Mouse (Mus musculus) myocyte (in vitro differentiated cells): ENCODE results near the gene Ptprm. TPM values are rescaled to one million over a fixed set of nuclear protein-coding genes. Genes with fewer than 3 reads are reported as not detected.

Source experiments
- H3K27me3 ChIP-seq: one replicate; pipeline ENCODE4 v1.6.1; 2011; ENCODE audit not compliant: control insufficient read depth, insufficient read depth, insufficient read length
- H3K36me3 ChIP-seq: one replicate; pipeline ENCODE4 v1.6.1; 2011; ENCODE audit not compliant: control insufficient read depth, insufficient read depth
- H3K4me2 ChIP-seq: one replicate; pipeline ENCODE4 v1.6.1; 2011; ENCODE audit warnings: low read depth, control low read depth
- H3K4me3 ChIP-seq: one replicate; pipeline ENCODE4 v1.5.1; 2011; ENCODE audit warnings: mild to moderate bottlenecking, control low read depth, moderate library complexity
- H3K79me2 ChIP-seq: one replicate; pipeline ENCODE4 v1.6.1; 2011; ENCODE audit not compliant: control insufficient read depth, insufficient read depth
- H3ac ChIP-seq: one replicate; pipeline ENCODE4 v1.6.1; 2011; ENCODE audit not compliant: control insufficient read depth, insufficient read length
- CEBPB ChIP-seq: IDR thresholded peaks from 2 replicates; pipeline ENCODE4 v1.6.1; 2011; ENCODE audit warnings: mild to moderate bottlenecking, moderate library complexity; ENCODE audit not compliant: poor library complexity, insufficient read depth, severe bottlenecking
- E2F4 ChIP-seq: IDR thresholded peaks from one replicate; pipeline ENCODE4 v1.6.1; 2011; ENCODE audit warnings: mild to moderate bottlenecking, control low read depth, moderate library complexity; ENCODE audit not compliant: insufficient read depth
- MAX ChIP-seq: IDR thresholded peaks from one replicate; pipeline ENCODE4 v1.6.1; 2011; ENCODE audit warnings: low read depth, mild to moderate bottlenecking, control low read depth
- MYOD1 ChIP-seq, 3 experiments: IDR thresholded peaks; one replicate each; pipeline ENCODE4 v1.6.1; 2011; ENCODE audit warnings: control low read depth in 2 of 3, low read depth in 2 of 3, mild to moderate bottlenecking in 2 of 3, moderate library complexity in 1 of 3; ENCODE audit not compliant: insufficient read length in 2 of 3, control insufficient read depth in 1 of 3
- MYOG ChIP-seq, 3 experiments: IDR thresholded peaks; one replicate each; pipeline ENCODE4 v1.6.1; 2011; ENCODE audit warnings: control low read depth in 2 of 3, low read depth in 2 of 3, mild to moderate bottlenecking in 2 of 3; ENCODE audit not compliant: insufficient read length in 2 of 3, control insufficient read depth in 1 of 3, insufficient read depth in 1 of 3
- POLR2A ChIP-seq: IDR thresholded peaks from one replicate; pipeline ENCODE4 v1.6.1; 2011; ENCODE audit warnings: low read depth, mild to moderate bottlenecking, control low read depth, moderate library complexity; ENCODE audit not compliant: insufficient read length
- POLR2AphosphoS2 ChIP-seq: IDR thresholded peaks from one replicate; pipeline ENCODE4 v1.6.1; 2011; ENCODE audit warnings: low read depth, control low read depth; ENCODE audit not compliant: insufficient read length
- REST ChIP-seq: IDR thresholded peaks from one replicate; pipeline ENCODE4 v1.6.1; 2011; ENCODE audit warnings: mild to moderate bottlenecking, control low read depth, moderate library complexity; ENCODE audit not compliant: insufficient read depth, insufficient read length
- SRF ChIP-seq: IDR thresholded peaks from one replicate; pipeline ENCODE4 v1.6.1; 2011; ENCODE audit warnings: low read depth; ENCODE audit not compliant: control insufficient read depth, insufficient read length
- TCF12 ChIP-seq: IDR thresholded peaks from one replicate; pipeline ENCODE4 v1.6.1; 2011; ENCODE audit warnings: mild to moderate bottlenecking, control low read depth; ENCODE audit not compliant: poor library complexity, insufficient read depth, severe bottlenecking
- TCF3 ChIP-seq: IDR thresholded peaks from one replicate; pipeline ENCODE4 v1.6.1; 2011; ENCODE audit warnings: low read depth, control low read depth; ENCODE audit not compliant: insufficient read length
- USF1 ChIP-seq: IDR thresholded peaks from one replicate; pipeline ENCODE4 v1.6.1; 2011; ENCODE audit warnings: low read depth, mild to moderate bottlenecking, control low read depth, moderate library complexity
- polyA plus RNA-seq: library from polyadenylated mRNA; unstranded; fragments of >200 nt; fragmentation: generic; extraction: Trizol; gene quantifications from one replicate; pipeline ENCODE4 v1.2.1, GENCODE M21; 2012; ENCODE audit warnings: missing spikeins

Gene Ptprm
- polyA plus RNA-seq, 1 experiment = 6.5 TPM

DNA sequence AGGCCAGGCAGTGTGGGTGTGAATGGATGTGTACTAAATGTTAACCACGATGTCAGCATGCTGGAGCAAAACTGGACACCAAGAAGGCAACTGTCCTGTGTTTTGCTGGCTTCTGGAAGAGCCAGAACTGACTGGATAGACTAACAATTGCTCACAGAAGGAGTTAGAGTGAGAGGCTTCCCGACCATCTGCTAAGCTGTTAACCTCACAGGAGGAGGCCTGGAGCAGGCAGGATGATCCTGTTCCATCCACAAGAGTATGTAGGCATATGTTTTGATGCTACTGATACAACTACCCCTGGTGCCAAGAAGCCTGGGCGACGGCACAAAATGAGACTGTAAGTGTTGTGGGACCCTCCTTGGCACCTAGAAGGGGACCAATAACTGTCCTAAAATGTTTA lies 444.4 kb downstream of the Ptprm start:
- Histone ChIP-seq H3K36me3 (no peaks in the 10 kb centered on the region), H3K4me2 (no peak overlapping the region), H3ac (no peak overlapping the region), H3K27me3 (no peaks in the 10 kb centered on the region), H3K4me3 (no peak overlapping the region), H3K79me2 (no peaks in the 10 kb centered on the region)
- TF ChIP-seq TCF12 = no peak
- no peak for TF ChIP-seq REST
- TF ChIP-seq MAX = no peak
- no peak for TF ChIP-seq MYOG (IDR thresholded peaks at IDR 0.05; ENCODE audit: control insufficient read depth in 1 of 3, insufficient read depth in 1 of 3, insufficient read length in 2 of 3, low read depth in 2 of 3)
- no peak for TF ChIP-seq POLR2AphosphoS2
- no peak for TF ChIP-seq TCF3

DNA sequence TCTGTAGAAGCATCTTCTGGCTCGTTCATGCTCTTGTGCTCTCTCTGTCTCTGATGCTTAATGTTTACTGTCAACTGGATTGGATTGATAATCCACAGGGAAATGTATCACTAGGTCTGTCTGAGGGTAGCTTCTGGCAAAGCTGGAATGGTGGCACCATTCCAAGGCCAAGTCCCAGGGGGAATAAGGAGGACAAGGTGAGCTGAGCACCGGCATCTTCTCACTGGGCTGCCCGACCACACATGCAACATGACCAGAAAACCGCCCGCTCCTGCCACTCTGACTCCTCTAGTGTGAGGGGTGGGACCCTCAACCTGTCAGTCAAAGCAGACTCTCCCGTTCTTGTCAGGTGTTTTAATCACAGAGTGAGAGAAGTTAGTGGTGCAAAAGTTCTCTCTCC lies 445.3 kb downstream of the Ptprm start:
- Histone ChIP-seq H3K4me2 (no peak overlapping the region), H3K36me3 (no peaks in the 10 kb centered on the region), H3ac (no peak overlapping the region), H3K27me3 (no peaks in the 10 kb centered on the region), H3K4me3 (no peak overlapping the region), H3K79me2 (no peaks in the 10 kb centered on the region)
- TF ChIP-seq REST (no peak), E2F4 (no peak), TCF3 (no peak), POLR2AphosphoS2 (no peak), TCF12 (no peak), MYOD1 (IDR thresholded peaks at IDR 0.05; ENCODE audit: control insufficient read depth in 1 of 3, insufficient read length in 2 of 3, low read depth in 2 of 3) (no peak), MYOG (IDR thresholded peaks at IDR 0.05; ENCODE audit: control insufficient read depth in 1 of 3, insufficient read depth in 1 of 3, insufficient read length in 2 of 3, low read depth in 2 of 3) (no peak), USF1 (no peak), MAX (no peak), CEBPB (no peak), SRF (no peak), POLR2A (no peak)

DNA sequence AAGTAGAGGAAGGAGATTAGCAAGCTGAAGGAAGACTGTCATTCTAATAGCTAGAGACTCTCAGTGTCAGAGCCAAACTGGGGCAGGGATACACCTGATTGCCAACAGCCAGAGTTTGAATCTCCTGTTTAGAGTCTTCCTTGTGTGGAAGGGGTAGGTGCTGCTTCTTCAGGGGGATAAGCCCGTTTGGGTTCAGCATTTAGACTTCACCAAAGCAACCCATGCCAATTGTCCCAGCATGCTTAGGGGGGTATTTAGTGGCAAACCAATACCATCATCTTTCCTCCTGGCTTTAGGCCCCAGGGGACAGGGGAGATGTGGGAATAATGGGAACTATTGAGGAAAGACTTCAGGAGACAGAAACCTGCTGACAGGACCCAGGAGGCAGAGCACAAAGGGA lies 460.1 kb downstream of the Ptprm start:
- no peaks in the 10 kb centered on the region for H3K79me2 ChIP-seq
- H3K4me2 ChIP-seq = no peak overlapping the region
- no peak overlapping the region for H3K4me3 ChIP-seq
- H3K27me3 ChIP-seq = no peaks in the 10 kb centered on the region
- no peaks in the 10 kb centered on the region for H3K36me3 ChIP-seq
- TF ChIP-seq POLR2A (no peak), CEBPB (no peak), TCF3 (no peak), USF1 (no peak), MYOG (IDR thresholded peaks at IDR 0.05; ENCODE audit: control insufficient read depth in 1 of 3, insufficient read depth in 1 of 3, insufficient read length in 2 of 3, low read depth in 2 of 3) (no peak), POLR2AphosphoS2 (no peak), SRF (no peak), TCF12 (no peak), MYOD1 (IDR thresholded peaks at IDR 0.05; ENCODE audit: control insufficient read depth in 1 of 3, insufficient read length in 2 of 3, low read depth in 2 of 3) (no peak), E2F4 (no peak), REST (no peak), MAX (no peak)
- H3ac ChIP-seq = no peak overlapping the region

DNA sequence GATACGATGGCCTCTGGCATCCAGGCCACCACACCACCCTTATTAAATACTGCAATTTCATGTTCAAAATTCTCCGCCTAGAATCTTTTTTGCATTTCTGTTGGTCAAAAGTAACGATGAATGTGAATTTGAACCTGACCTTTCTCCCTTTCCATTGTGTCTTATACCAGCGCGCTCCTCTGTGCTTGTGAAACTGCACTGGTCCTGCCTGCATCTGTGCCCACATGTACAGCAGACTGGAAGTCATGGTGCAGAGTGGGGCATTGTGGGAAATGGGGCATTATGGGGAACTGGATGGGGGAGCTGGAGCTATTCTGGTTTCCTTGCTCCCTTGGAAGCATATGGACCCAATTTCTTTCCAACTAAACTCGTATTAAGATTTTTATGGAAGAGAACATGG lies 462.3 kb downstream of the Ptprm start:
- Histone ChIP-seq H3K79me2 (no peaks in the 10 kb centered on the region), H3K27me3 (no peaks in the 10 kb centered on the region), H3K36me3 (no peaks in the 10 kb centered on the region), H3K4me3 (no peak overlapping the region), H3ac (no peak overlapping the region), H3K4me2 (no peak overlapping the region)
- no peak for TF ChIP-seq MAX
- no peak for TF ChIP-seq TCF3
- TF ChIP-seq USF1 = no peak
- TF ChIP-seq REST = no peak
- TF ChIP-seq POLR2A = no peak
- TF ChIP-seq MYOG (IDR thresholded peaks at IDR 0.05; ENCODE audit: control insufficient read depth in 1 of 3, insufficient read depth in 1 of 3, insufficient read length in 2 of 3, low read depth in 2 of 3) = no peak
- no peak for TF ChIP-seq POLR2AphosphoS2
- no peak for TF ChIP-seq TCF12
- TF ChIP-seq CEBPB = no peak
- no peak for TF ChIP-seq SRF
- no peak for TF ChIP-seq MYOD1 (IDR thresholded peaks at IDR 0.05; ENCODE audit: control insufficient read depth in 1 of 3, insufficient read length in 2 of 3, low read depth in 2 of 3)
